In genomic region chr3:149726212-149726611, GRCm38 (mm10) we compare ENCODE assay signal across 22 mouse cellular contexts.
DNase-seq lines count a peak whose midpoint lies in the region; ATAC-seq lines count a peak whose summit lies in the region.
"Had no signal": no experiment of that assay in that cellular context is flagged by ENCODE, and none has a peak within 500 bp of the region (broad histone marks: within the 10 kb centered on the region; RNA-seq: fewer than 3 reads in every experiment).

No protein-coding gene starts in this region.

- peak overlapping the region; percentile 55 for H3K27ac ChIP-seq in heart, embryonic 11.5 days (ENCODE audit: low read depth, low read length)
- peak overlapping the region; percentile 78 to 86 for H3K27ac ChIP-seq in heart, embryonic 14.5 days (replicated peaks in 1 of 2; ENCODE audit: control insufficient read depth in 1 of 2, insufficient read depth in 1 of 2, low read depth in 2 of 2, low read length in 2 of 2)
- H3K27ac ChIP-seq: embryonic facial prominence, embryonic 13.5 days; forebrain, embryonic 12.5 days; hindbrain, embryonic 10.5 days; hindbrain, embryonic 14.5 days; intestine, embryonic 15.5 days had no signal

- intact Hi-C loops in heart, postnatal 25 days (cut with DNase I) = loop anchor here (5.0 kb wide), 1 partner anchor 219 kb away; no protein-coding TSS in a partner anchor
- intact Hi-C loops in heart, postnatal 10 days (cut with DNase I) = no loop called here

- H3K9ac ChIP-seq in heart, embryonic 11.5 days (ENCODE audit: low read depth, low read length) = no peak overlapping the region
- peak overlapping the region; percentile 12; the same call in 1 of the 2 replicates for H3K9ac ChIP-seq in heart, embryonic 14.5 days (ENCODE audit: low read length)
- H3K9ac ChIP-seq: embryonic facial prominence, embryonic 13.5 days; forebrain, embryonic 12.5 days; hindbrain, embryonic 14.5 days; intestine, embryonic 15.5 days had no signal

- peak; percentile 41 to 61 for DNase-seq in heart, adult 18-20 months
- no peak for DNase-seq in heart, postnatal 25 days (ENCODE audit: low spot score)
- peak; percentile 13 to 37 for DNase-seq in heart, postnatal 10 days
- DNase-seq in frontal cortex, postnatal 14 days (ENCODE audit: low spot score in 2 of 2) = no peak
- DNase-seq in left cerebral cortex, adult 8-10 months (ENCODE audit: low spot score in 2 of 2) = no peak
- DNase-seq: adrenal gland, postnatal 10 days; cerebellum, adult 11-12 months; cerebellum, adult 9-11 months; cerebellum, postnatal 36 days; gastrocnemius, postnatal 14 days; kidney, adult 18-20 months had no signal

- peaks cover 25% of the 10 kb centered on the region for H3K4me1 ChIP-seq in heart, embryonic 11.5 days (ENCODE audit: control insufficient read depth, insufficient read depth, low read length)
- peaks cover 16 to 37% of the 10 kb centered on the region in 2 experiments for H3K4me1 ChIP-seq in heart, embryonic 14.5 days (ENCODE audit: control insufficient read depth in 2 of 2, insufficient read depth in 2 of 2, low read length in 2 of 2)
- H3K4me1 ChIP-seq: embryonic facial prominence, embryonic 13.5 days; hindbrain, embryonic 10.5 days; intestine, embryonic 15.5 days had no signal

- H3K27me3 ChIP-seq in heart, embryonic 11.5 days (ENCODE audit: control insufficient read depth, insufficient read depth, low read length) = no peaks in the 10 kb centered on the region
- no peaks in the 10 kb centered on the region for H3K27me3 ChIP-seq in heart, embryonic 14.5 days (ENCODE audit: control insufficient read depth, insufficient read depth, low read length)
- H3K27me3 ChIP-seq: CH12.LX; embryonic facial prominence, embryonic 13.5 days; forebrain, embryonic 12.5 days; intestine, embryonic 15.5 days; Patski had no signal

- H3K36me3 ChIP-seq in heart, embryonic 11.5 days (ENCODE audit: control insufficient read depth, insufficient read depth, low read length) = no peaks in the 10 kb centered on the region
- H3K36me3 ChIP-seq in heart, embryonic 14.5 days (ENCODE audit: control insufficient read depth, insufficient read depth, low read length) = no peaks in the 10 kb centered on the region
- H3K36me3 ChIP-seq: embryonic facial prominence, embryonic 13.5 days; forebrain, embryonic 12.5 days; hindbrain, embryonic 10.5 days; intestine, embryonic 15.5 days had no signal

- no peak overlapping the region for H3K4me3 ChIP-seq in heart, embryonic 11.5 days (ENCODE audit: low read depth, low read length)
- no peak overlapping the region for H3K4me3 ChIP-seq in heart, embryonic 14.5 days (ENCODE audit: control insufficient read depth in 1 of 2, insufficient read depth in 1 of 2, low read depth in 1 of 2, low read length in 2 of 2)
- H3K4me3 ChIP-seq: embryonic facial prominence, embryonic 13.5 days; forebrain, embryonic 12.5 days; hindbrain, embryonic 10.5 days; intestine, embryonic 15.5 days had no signal

- no peaks in the 10 kb centered on the region for H3K9me3 ChIP-seq in heart, embryonic 11.5 days (replicated peaks; ENCODE audit: control insufficient read depth, low read length)
- no peaks in the 10 kb centered on the region for H3K9me3 ChIP-seq in heart, embryonic 14.5 days (ENCODE audit: control insufficient read depth, low read length)
- H3K9me3 ChIP-seq: embryonic facial prominence, embryonic 13.5 days; forebrain, embryonic 12.5 days; hindbrain, embryonic 10.5 days; intestine, embryonic 15.5 days had no signal

- WGBS in heart, embryonic 11.5 days (ENCODE audit: insufficient replicate concordance) = 61% methylated on average over 4 of the region's 4 CpGs
- 18% methylated on average over 4 of the region's 4 CpGs for WGBS in heart, embryonic 14.5 days

- ATAC-seq in heart, embryonic 11.5 days (replicated peaks; ENCODE audit: insufficient number of reproducible peaks, low FRiP score, low TSS enrichment) = no peak
- peak; percentile 34; the same call in 1 of the 2 replicates for ATAC-seq in heart, embryonic 14.5 days (ENCODE audit: insufficient number of reproducible peaks, insufficient read depth, low FRiP score, low read depth)
- ATAC-seq: activated CD4-positive, CD25-positive, alpha-beta regulatory T cell, adult 4 months; forebrain, embryonic 16.5 days; intestine, embryonic 15.5 days; Patski had no signal

- no peak overlapping the region for H3K4me2 ChIP-seq in heart, embryonic 11.5 days
- no peak overlapping the region for H3K4me2 ChIP-seq in heart, embryonic 14.5 days (ENCODE audit: low read length)
- H3K4me2 ChIP-seq: embryonic facial prominence, embryonic 13.5 days; forebrain, embryonic 12.5 days; hindbrain, embryonic 14.5 days; intestine, embryonic 15.5 days had no signal

Comparison
In these comparisons a context has a peak if more than half of its experiments do, and no peak if none do; other contexts are left out.
1. DNase-seq: peak in heart, adult 18-20 months (2 of 2) and heart, postnatal 10 days (2 of 2); none in heart, postnatal 25 days (single experiment), frontal cortex, postnatal 14 days (0 of 2) and left cerebral cortex, adult 8-10 months (0 of 2).